Mouse (Mus musculus) hindbrain, embryonic 15.5 days (tissue): ENCODE measurements around the gene 6430531B16Rik. TPM values are rescaled to one million over a fixed set of nuclear protein-coding genes. Genes with fewer than 3 reads are reported as not detected.
A peak's percentile ranks its signal among the peaks of the same experiment; 100 is the strongest.

Experiments
- ATAC-seq: fragments of 200-750 bp; cut with Nextera tagmentation; 2 replicates; pipeline ENCODE4 v1.8.0; 2017; ENCODE audit warnings: low read depth, moderate number of reproducible peaks, moderate TSS enrichment; ENCODE audit not compliant: low FRiP score
- H3K27ac ChIP-seq: fragments of 300-500 bp; sonication (generic); replicated peaks from 2 replicates; pipeline ENCODE4 v1.5.1; 2015; ENCODE audit warnings: mild to moderate bottlenecking, inconsistent platforms
- H3K27me3 ChIP-seq: fragments of 300-500 bp; sonication (generic); 2 replicates; pipeline ENCODE4 v1.6.1; 2015; ENCODE audit warnings: control low read depth, inconsistent platforms
- H3K36me3 ChIP-seq: fragments of 300-500 bp; sonication (generic); 2 replicates; pipeline ENCODE4 v1.6.1; 2015; ENCODE audit warnings: control low read depth, inconsistent platforms
- H3K4me1 ChIP-seq: fragments of 300-500 bp; sonication (generic); replicated peaks from 2 replicates; pipeline ENCODE4 v1.6.1; 2015; ENCODE audit warnings: control low read depth, inconsistent platforms
- H3K4me2 ChIP-seq: fragments of 300-500 bp; sonication (generic); 2 replicates; pipeline ENCODE4 v1.6.1; 2015; ENCODE audit warnings: moderate library complexity, mild to moderate bottlenecking, inconsistent platforms
- H3K4me3 ChIP-seq: fragments of 300-500 bp; sonication (generic); 2 replicates; pipeline ENCODE4 v1.5.1; 2015; ENCODE audit warnings: mild to moderate bottlenecking, inconsistent platforms
- H3K9ac ChIP-seq: fragments of 300-500 bp; sonication (generic); 2 replicates; pipeline ENCODE4 v1.6.1; 2015; ENCODE audit warnings: inconsistent platforms
- H3K9me3 ChIP-seq: fragments of 300-500 bp; sonication (generic); 2 replicates; pipeline ENCODE4 v1.6.1; 2016; ENCODE audit warnings: control low read depth, inconsistent platforms
- whole genome bisulfite sequencing: fragments of 180-500 bp; shearing (Covaris S2); methylation state at CpG from one replicate; pipeline ENCODE4 v1.1.7; 2015; 5-methylcytosine and 5-hydroxymethylcytosine counted together
- polyA plus RNA-seq: library from polyadenylated mRNA; unstranded; fragments of >200 nt; fragmentation: Nextera tagmentation; extraction: Ambion mirVana; gene quantifications from 2 replicates; pipeline ENCODE4 v1.2.1, GENCODE M21; 2015

6430531B16Rik gene
- polyA plus RNA-seq: 0.68 and 0.97 TPM in 2 replicates

- H3K4me3 ChIP-seq: peak within 1 kb of the TSS; percentile 44
- H3K9me3 ChIP-seq: no peaks in the 10 kb centered on the region
- peak within 1 kb of the TSS; percentile 20 for H3K9ac ChIP-seq
- WGBS: 2% methylated on average over 32 of the region's 32 CpGs
- peak within 1 kb of the TSS; percentile 59 for H3K4me2 ChIP-seq
- peak within 1 kb of the TSS; percentile 60 for H3K27ac ChIP-seq
- peaks cover 13% of the 10 kb centered on the region for H3K4me1 ChIP-seq
- no peaks in the 10 kb centered on the region for H3K27me3 ChIP-seq
- peak; percentile 97 for ATAC-seq
- H3K36me3 ChIP-seq: no peaks in the 10 kb centered on the region
These were observed at the start of gene 6430531B16Rik for GRCm38 (mm10) chr7:139978278-139978892. 6430531B16Rik (minus strand) TSS chr7:139978755.

- H3K4me3 ChIP-seq: no peak overlapping the region
- WGBS: 97% methylated on average over 17 of the region's 17 CpGs
- H3K9me3 ChIP-seq: no peaks in the 10 kb centered on the region
- no peaks in the 10 kb centered on the region for H3K27me3 ChIP-seq
- H3K4me2 ChIP-seq: no peak overlapping the region
- no peaks in the 10 kb centered on the region for H3K4me1 ChIP-seq
- H3K36me3 ChIP-seq: peaks cover 23% of the 10 kb centered on the region
- no peak overlapping the region for H3K27ac ChIP-seq
- H3K9ac ChIP-seq: no peak overlapping the region
- ATAC-seq: no peak
These were observed 32.8 kb upstream of the 6430531B16Rik start for GRCm38 (mm10) chr7:140011336-140011735.

DNA sequence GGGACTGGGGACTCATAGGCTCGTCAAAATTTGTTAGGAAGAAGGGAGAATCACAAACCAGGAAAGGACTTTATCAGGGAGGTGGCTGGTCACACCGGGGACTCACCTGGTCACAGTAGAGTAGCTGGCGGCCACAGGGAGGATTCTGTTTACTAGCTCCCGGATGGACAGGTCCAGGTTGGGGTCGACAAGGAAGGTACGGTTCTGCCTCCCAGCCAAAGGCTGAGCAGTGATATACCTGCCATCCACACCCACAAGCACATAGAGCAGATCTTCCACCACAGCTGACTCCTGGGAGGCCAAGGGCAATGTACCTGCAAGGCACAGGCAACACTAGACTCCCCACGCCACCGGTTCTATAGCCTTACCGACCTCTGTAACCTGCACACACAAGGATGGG is 29.2 kb upstream of the 6430531B16Rik start:
- Histone ChIP-seq H3K4me3 (no peak overlapping the region), H3K4me1 (no peaks in the 10 kb centered on the region), H3K36me3 (peaks cover 38% of the 10 kb centered on the region), H3K27me3 (no peaks in the 10 kb centered on the region), H3K9ac (no peak overlapping the region), H3K9me3 (no peaks in the 10 kb centered on the region), H3K4me2 (no peak overlapping the region), H3K27ac (no peak overlapping the region)
- WGBS: 94% methylated on average over 9 of the region's 9 CpGs
- no peak for ATAC-seq

DNA sequence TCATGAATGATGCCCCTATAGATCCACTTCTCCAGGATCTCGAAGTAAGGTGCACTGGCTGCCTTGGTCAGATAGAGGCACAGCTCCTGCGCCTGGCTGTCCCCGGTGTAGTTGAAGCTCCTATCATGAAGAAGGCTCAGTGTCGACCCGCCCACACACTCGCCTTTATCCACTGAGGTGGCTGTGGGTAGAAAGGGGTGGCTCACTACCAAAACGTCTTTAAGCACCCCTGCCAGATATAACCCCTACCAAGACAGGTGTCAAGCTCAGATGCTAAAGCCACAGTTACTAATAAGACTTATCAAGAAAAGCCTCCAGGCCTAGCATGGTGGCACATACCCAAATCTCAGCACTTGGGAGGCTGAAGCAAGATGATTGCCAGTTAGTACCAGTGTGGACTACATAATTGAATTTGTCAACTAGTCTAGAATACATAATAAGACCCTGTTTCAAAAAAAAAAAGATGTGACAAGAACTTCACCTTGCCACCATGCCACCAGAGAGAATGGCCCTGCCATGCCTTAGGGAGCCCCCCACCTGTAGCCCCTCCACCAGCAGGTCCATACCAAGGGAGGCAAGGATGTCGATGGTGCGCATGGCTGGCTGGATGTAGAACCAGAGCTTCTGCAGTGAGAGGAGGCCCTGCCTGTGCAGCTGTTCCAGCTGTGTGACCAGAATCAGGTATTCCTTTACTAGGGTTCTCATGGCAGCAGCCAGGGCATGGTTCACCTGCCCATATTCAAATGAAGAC is 28.5 kb upstream of the 6430531B16Rik start:
- H3K9me3 ChIP-seq: no peaks in the 10 kb centered on the region
- H3K36me3 ChIP-seq: peaks cover 42% of the 10 kb centered on the region
- 93% methylated on average over 9 of the region's 9 CpGs for WGBS
- no peak overlapping the region for H3K4me3 ChIP-seq
- no peaks in the 10 kb centered on the region for H3K27me3 ChIP-seq
- H3K27ac ChIP-seq: no peak overlapping the region
- ATAC-seq: no peak
- H3K9ac ChIP-seq: no peak overlapping the region
- H3K4me1 ChIP-seq: no peaks in the 10 kb centered on the region
- no peak overlapping the region for H3K4me2 ChIP-seq

DNA sequence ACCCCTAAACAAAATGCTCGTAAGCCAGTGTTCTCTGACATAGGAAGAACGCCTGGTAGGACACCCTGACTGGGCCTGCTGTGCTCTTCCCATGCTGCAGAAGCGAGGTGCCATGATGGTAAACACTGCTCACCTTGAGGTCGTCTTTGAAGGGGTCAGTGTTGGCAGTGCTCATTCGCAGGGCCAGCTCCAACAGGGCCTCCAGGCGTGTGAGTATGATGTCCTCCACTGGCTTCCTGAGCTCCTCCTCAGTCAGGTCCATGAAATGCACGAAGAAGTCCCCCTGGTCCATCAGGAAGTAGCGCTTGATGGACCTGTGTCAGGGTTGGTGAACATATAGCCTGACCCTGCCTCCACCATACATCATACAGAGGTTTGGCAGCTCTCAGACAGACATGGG is 26.1 kb upstream of the 6430531B16Rik start:
- Histone ChIP-seq H3K4me1 (no peaks in the 10 kb centered on the region), H3K4me3 (no peak overlapping the region), H3K36me3 (peaks cover 52% of the 10 kb centered on the region), H3K27me3 (no peaks in the 10 kb centered on the region), H3K4me2 (no peak overlapping the region), H3K9me3 (no peaks in the 10 kb centered on the region), H3K27ac (no peak overlapping the region), H3K9ac (no peak overlapping the region)
- WGBS: 94% methylated on average over 8 of the region's 8 CpGs
- no peak for ATAC-seq

GRCm38 (mm10) chr7:140001086-140001740 is 22.7 kb upstream of the 6430531B16Rik start:
- H3K9ac ChIP-seq: no peak overlapping the region
- peaks cover 78% of the 10 kb centered on the region for H3K36me3 ChIP-seq
- H3K27ac ChIP-seq: no peak overlapping the region
- no peak for ATAC-seq
- H3K27me3 ChIP-seq: no peaks in the 10 kb centered on the region
- no peak overlapping the region for H3K4me2 ChIP-seq
- 69% methylated on average over 12 of the region's 12 CpGs for WGBS
- no peaks in the 10 kb centered on the region for H3K9me3 ChIP-seq
- no peaks in the 10 kb centered on the region for H3K4me1 ChIP-seq
- no peak overlapping the region for H3K4me3 ChIP-seq

- Histone ChIP-seq H3K4me3 (no peak overlapping the region), H3K9me3 (no peaks in the 10 kb centered on the region), H3K27me3 (no peaks in the 10 kb centered on the region), H3K4me1 (no peaks in the 10 kb centered on the region), H3K27ac (no peak overlapping the region), H3K36me3 (peaks cover 66% of the 10 kb centered on the region), H3K4me2 (no peak overlapping the region), H3K9ac (no peak overlapping the region)
- no peak for ATAC-seq
- WGBS: 94% methylated on average over 13 of the region's 13 CpGs
These were observed 20.3 kb upstream of the 6430531B16Rik start for GRCm38 (mm10) chr7:139998691-139999350.

GRCm38 (mm10) chr7:139994676-139995075 is 16.1 kb upstream of the 6430531B16Rik start:
- H3K4me3 ChIP-seq: no peak overlapping the region
- H3K27me3 ChIP-seq: no peaks in the 10 kb centered on the region
- ATAC-seq: no peak
- no peaks in the 10 kb centered on the region for H3K9me3 ChIP-seq
- no peak overlapping the region for H3K9ac ChIP-seq
- peaks cover 44% of the 10 kb centered on the region for H3K36me3 ChIP-seq
- no peak overlapping the region for H3K27ac ChIP-seq
- WGBS: 40% methylated on average over 3 of the region's 3 CpGs
- H3K4me2 ChIP-seq: no peak overlapping the region
- H3K4me1 ChIP-seq: no peaks in the 10 kb centered on the region

DNA sequence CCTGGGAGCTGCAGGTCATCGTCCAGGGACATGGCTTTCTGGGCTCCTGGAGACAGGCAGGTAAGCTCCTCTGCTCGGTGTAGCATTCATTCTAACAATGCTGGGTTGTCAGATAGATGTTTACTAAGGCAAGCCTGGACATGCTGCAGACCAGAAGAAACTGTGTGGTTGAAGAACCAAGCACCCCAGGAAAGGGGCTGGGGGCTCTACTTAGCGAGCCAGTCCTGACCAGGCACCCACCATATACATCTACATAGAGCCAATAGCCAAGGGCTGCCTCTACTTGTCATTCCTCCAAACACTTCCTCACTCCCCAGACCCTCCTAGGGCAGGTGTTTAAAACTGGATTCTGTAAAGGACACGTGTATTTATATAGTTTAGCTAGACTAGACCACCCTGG is 15.6 kb upstream of the 6430531B16Rik start:
- no peak overlapping the region for H3K27ac ChIP-seq
- no peak for ATAC-seq
- H3K4me1 ChIP-seq: no peaks in the 10 kb centered on the region
- H3K27me3 ChIP-seq: no peaks in the 10 kb centered on the region
- no peak overlapping the region for H3K9ac ChIP-seq
- no peaks in the 10 kb centered on the region for H3K9me3 ChIP-seq
- peaks cover 39% of the 10 kb centered on the region for H3K36me3 ChIP-seq
- H3K4me2 ChIP-seq: no peak overlapping the region
- H3K4me3 ChIP-seq: no peak overlapping the region
- 85% methylated on average over 4 of the region's 4 CpGs for WGBS

DNA sequence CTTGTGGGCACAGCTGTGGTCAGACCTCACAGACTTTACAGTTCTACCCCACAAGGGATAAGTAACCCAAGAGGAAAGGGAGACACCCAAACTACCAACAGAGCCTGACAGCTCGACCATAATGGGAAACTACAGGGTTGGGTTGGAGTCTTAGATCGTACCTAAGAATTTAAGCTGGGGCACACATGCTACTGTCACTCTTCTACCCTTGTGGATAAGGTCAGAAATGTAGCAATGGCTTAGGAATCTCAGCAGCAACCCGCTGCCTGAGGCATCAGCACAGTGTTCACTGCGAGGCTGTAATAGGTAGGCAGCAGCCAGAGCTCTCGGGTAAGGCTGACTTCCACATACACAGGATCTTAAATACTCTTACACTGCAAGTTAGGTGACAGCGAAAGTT is 15.0 kb upstream of the 6430531B16Rik start:
- ATAC-seq: no peak

GRCm38 (mm10) chr7:139992406-139992805 is 13.9 kb upstream of the 6430531B16Rik start, which contains the start of gene Adam8:
Adam8 (minus strand) TSS chr7:139992562.
- no peak for ATAC-seq
- peaks cover 21% of the 10 kb centered on the region for H3K36me3 ChIP-seq
- 27% methylated on average over 7 of the region's 7 CpGs for WGBS

More for the DNA sequence above, 15.0 kb upstream of the 6430531B16Rik start:
- WGBS: 95% methylated on average over 6 of the region's 6 CpGs
- Histone ChIP-seq H3K27me3 (no peaks in the 10 kb centered on the region), H3K9ac (no peak overlapping the region), H3K4me2 (no peak overlapping the region), H3K27ac (no peak overlapping the region), H3K4me3 (no peak overlapping the region), H3K4me1 (no peaks in the 10 kb centered on the region), H3K36me3 (peaks cover 32% of the 10 kb centered on the region), H3K9me3 (no peaks in the 10 kb centered on the region)

More at GRCm38 (mm10) chr7:139992406-139992805, 13.9 kb upstream of the 6430531B16Rik start, which contains the start of gene Adam8:
- Histone ChIP-seq H3K4me3 (no peak within 1 kb of the TSS), H3K4me2 (no peak within 1 kb of the TSS), H3K27ac (no peak within 1 kb of the TSS), H3K9me3 (no peaks in the 10 kb centered on the region), H3K4me1 (no peaks in the 10 kb centered on the region), H3K27me3 (no peaks in the 10 kb centered on the region), H3K9ac (no peak within 1 kb of the TSS)
